Mouse (Mus musculus) ovary, postnatal 14 days (tissue): ENCODE measurements around the gene Gtpbp10.

Experiments
- DNase-seq: peaks from one replicate; pipeline ENCODE4 v3.0.0; 2022; ENCODE audit warnings: low spot score

Gtpbp10 gene

GRCm38 (mm10) chr5:5559079-5559740 is at the start of gene Gtpbp10:
Gtpbp10 (minus strand) TSS chr5:5559538.
- DNase-seq, result peak; percentile 96

- no peak for DNase-seq
These were observed 28.3 kb upstream of the Gtpbp10 start for GRCm38 (mm10) chr5:5587686-5588085.

DNA sequence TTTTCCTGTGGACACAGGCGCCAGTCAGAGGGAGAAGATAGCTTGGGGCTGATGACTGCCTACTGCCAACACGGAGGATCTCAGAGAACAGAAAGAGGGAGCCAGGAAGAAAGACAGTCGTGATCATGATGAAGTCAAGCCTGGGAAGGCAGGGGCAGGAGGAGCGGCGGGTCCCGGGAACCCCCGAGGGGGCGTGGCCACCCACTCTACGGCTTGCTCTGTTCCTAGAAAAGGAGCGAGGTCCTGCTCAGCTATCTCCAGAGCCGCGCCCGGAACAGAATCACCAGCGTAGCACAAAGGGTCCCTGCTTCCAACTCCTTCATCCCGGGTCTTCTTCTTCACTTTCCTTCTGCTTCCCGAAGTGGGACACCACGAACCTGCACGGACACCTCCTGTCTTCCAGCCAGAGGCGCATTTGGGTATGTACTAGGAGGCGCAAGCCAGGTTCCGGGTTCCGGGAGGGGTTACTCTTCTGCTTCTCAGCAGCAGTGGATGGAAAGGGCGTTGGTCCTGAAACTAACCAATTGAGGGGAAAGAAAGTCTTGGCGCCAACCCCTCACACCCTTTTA is 14.5 kb upstream of the Gtpbp10 start, which contains the start of gene Gm8773:
Gm8773 (plus strand) TSS at position 51 of the 569 bp plus-strand sequence.
- peak; percentile 2 for DNase-seq

DNA sequence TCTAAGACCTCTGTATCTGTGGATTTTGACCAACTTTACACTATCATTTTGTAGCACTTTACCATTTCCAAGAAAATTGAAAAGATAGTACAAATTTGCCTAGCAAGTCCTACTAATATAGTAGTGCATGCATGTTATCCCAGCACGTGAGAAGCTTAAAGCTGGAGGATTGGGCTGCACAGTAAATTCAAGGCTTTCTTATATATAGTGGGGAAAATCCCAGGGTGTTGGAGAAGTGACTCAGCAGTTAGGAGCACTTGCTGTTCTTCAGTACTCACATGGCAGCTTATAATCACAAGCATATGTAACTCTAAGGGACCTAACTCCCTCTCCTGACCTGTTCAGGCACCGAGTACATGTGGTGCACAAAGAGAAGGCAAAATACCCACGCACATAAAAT is 3.1 kb upstream of the Gtpbp10 start:
- no peak for DNase-seq

DNA sequence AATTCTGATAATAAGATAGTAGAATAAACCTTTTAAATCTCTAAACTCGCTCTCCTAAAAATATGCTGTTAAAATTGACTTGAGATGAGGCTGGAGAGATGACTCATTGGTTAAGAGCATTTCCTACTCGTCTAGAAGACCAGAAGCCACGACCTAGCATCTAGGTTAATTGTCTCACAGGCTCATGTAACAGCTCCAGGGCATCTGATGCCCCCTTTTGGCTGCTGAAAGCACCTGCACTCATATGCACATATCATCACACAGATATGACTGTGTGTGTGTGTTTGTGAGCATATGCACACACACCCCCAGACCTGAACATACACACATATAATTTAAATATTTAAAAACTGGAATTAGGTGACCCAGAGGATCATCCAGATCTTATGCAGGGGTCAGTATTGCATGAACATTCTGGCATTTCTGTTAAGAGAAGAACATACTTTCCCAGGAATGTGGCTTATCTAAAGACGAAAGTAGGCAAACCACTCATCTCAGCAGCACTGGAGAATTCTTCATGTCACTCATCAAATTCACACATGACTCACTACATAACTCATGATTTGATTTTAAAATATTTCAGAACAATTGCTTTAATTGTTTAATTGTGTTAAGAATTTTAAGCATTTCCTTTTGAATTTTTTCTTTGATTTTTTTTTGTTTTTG is 1.8 kb upstream of the Gtpbp10 start:
- DNase-seq, result no peak

DNA sequence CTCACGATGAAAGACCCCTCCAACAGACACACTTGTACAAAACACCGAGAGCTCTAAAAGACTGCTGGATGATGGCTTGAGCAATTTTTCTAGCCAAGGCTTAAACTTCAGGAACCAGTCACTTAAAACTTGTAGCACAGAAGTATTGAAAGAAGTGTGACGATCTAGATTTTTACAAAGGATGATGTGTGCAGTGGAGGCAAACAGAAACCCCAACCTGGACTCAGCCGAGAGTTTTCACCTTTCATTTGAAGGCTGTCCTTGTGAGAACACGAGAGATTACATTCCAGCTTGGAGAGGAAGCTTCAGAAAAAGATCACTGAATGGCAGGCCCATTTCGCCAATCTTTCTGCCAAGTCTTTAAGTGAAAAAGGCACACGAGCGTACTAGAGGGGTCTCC is 460 bp upstream of the Gtpbp10 start:
- DNase-seq, result no peak

DNA sequence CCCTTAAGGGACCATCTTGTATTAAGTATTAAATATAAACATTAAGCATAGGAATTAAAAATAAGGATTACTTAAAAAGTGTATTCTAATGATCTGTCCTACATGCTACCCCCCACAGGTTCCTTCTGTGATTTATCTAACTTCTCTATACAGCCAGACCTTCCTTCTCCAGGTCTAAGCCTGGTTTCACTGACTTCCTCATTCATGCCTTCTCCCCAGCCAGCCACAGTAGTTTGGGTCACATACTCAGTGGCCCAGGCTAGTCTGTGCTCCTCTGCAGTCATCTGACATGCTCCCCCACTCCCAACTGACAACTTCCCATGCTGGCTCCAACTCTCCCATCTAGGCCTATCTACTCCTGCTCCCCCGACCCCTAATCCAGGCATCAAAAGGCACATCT is 8.2 kb downstream of the Gtpbp10 start:
- DNase-seq, result no peak

GRCm38 (mm10) chr5:5540385-5540784 is 19.0 kb downstream of the Gtpbp10 start:
- DNase-seq, result no peak

DNA sequence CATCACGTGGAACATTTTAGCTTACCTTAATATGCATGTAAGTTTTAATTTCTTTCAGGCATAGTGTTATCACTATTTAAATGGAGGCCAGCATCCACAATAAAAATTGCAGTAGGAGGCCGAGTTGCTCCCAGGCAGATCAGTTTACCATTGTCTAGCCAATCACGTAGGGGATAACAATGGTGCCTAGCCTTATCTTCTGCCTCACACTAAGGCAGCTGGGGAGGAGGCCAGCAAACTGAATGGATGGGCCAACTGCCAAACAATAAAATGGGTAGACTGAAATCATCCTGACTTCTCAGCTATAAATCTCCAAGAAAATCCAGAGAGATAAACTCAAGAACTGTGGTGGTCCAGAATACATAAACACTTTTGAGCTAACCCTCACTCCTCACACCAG is 19.6 kb downstream of the Gtpbp10 start:
- no peak for DNase-seq

GRCm38 (mm10) chr5:5536131-5536530 is 23.2 kb downstream of the Gtpbp10 start:
- DNase-seq, result no peak

DNA sequence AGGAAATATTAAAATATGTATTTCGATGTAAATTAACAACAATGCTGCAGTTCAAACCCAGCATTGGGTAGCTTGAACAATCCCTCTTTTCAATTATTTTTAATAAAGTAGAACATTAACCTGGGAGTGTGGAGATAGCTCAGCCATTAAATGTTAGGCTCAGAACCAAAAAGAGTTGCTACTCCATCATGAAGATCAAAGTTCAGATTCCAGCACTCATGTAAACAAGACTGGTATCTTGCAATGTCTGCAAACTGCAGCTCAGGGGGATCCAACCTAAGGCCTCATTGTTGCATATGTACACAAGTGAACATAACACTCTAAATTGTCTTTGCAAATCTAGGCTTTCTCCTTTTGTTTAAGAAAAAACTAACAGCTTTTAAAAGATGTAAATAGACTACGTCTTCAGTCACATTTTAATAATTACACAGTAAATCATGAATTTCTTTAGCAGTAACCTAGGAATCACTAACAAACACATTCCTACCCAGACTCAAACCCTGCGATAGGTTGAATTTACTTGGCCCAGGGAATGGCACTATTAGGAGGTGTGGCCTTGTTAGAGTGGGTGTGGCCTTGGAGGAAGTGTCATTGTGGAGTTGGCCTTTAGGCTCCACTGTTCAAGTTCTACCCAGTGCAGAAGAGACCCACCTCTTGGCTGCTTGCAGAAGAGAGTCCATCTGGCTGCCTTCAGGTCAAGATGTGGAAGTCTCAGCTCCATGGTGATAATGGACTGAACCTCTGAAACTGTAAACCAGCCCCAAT is 25.5 kb downstream of the Gtpbp10 start:
- no peak for DNase-seq

GRCm38 (mm10) chr5:5515411-5515810 is 43.9 kb downstream of the Gtpbp10 start:
- no peak for DNase-seq

DNA sequence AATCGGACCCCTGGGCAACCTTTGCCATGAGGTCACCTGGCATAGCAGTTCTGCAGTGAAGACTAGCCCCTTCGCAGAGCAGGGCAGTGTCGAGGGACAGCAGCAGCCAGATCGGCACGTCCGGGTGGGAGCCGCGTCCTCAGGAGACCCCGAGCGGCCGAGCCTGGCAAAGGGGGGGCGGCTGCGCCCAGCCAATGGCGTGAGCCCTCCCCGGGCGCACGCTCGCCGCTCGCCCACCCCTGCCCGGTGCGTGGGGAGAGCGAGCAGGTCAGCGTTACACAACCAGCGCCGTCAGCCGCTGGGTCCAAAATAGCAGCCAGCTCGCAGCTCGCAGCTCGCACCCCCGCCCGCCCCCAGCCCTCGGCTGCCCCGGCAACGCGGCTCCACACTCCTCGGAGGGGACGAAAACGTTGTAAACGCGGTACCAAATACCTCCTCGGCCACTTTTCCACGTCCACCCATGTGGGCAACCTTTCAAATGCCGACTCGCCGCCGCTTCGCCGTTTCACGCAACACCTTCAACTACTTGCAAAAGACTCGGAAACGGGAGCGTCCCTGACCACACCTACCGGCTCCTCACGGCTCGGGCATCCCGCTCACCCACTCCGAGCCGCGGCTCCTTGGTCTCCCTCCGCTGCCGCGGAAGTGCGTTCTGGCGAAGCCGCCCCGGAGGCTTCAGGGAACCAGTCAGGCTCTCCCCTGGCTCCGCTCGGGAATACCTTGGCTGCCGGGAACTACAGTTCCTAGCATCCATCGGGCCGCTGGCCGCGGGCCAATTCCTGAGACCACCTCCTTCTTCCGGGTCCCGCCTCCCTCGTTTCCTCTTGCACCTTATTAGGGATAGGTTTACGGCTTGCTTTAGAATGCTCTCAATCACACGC is 44.9 kb downstream of the Gtpbp10 start, which contains the start of gene Cldn12:
Cldn12 (minus strand) TSS at position 763 of the 881 bp plus-strand sequence.
- peak; percentile 94 for DNase-seq

DNA sequence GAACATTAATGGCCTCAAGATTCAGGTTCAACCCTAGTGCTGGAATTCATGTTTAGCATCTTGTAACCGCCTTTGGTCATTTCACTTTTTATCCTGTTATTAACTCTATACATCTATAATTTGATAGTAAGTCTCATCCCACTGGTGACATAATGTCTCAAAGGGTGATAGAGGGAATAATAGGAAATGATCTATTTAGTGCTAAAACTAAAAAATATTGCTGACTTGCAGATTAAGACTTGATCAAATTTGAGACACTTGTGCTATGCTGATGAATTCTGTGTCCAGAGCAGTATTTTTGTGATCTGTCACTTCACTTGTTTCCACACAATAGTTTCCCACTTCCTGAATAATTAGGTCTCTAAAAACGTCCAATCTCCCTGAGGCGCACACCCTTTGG is 47.9 kb downstream of the Gtpbp10 start:
- no peak for DNase-seq

- no peak for DNase-seq
These were observed 48.3 kb downstream of the Gtpbp10 start for GRCm38 (mm10) chr5:5510989-5511388.

DNA sequence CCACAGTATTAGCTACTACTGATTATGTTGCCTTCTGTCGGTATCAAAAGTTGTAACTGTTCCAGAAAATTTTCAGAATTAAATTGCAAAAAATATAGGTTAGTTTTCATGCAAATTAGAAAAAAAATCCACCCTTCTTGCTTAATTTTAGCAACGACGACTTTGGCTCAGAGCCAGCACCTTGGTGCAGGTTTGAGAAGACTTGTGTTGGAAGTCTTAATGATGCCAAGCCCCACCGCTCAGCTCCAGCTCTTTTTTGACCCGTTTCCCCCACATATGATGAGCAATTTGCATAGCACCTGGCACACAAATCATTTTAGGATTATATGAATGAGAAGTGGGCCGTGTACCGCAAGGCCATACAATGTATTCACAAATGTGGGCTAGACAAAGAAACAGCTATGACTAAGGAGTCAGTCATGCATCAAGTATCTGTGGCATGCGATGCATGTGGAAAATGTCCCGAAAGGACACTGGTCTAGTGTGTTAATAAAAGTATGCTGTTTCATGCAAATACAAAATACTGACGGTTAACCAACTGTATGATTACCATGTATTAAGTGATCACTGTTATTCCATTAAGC is 48.9 kb downstream of the Gtpbp10 start:
- no peak for DNase-seq

GRCm38 (mm10) chr5:5508231-5508630 is 51.1 kb downstream of the Gtpbp10 start:
- DNase-seq, result no peak

DNA sequence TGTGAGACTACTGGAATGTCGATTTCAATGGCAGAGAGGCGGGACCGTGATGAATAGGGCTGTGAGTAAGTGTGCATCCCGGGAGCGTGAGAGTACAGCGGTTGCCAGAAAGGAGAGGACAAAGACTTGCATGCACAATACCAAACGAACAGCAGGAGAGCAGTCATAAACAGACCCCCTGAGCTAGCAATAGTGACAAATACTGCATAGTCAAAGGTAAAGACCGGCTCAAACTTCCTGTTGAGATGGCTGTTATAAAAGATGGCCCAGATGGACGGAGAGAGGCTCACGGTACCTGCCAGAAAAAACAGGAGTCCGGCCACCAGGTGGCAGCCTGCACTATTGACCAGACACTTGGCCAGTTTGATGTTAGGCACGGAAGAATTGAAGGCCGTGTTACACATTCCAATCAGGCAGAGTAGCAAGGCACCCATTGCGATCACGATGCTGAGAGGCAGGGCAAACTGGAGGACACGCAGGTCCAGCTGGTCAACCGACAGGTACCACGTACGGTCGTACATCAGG is 51.6 kb downstream of the Gtpbp10 start:
- DNase-seq, result peak; percentile 38

DNA sequence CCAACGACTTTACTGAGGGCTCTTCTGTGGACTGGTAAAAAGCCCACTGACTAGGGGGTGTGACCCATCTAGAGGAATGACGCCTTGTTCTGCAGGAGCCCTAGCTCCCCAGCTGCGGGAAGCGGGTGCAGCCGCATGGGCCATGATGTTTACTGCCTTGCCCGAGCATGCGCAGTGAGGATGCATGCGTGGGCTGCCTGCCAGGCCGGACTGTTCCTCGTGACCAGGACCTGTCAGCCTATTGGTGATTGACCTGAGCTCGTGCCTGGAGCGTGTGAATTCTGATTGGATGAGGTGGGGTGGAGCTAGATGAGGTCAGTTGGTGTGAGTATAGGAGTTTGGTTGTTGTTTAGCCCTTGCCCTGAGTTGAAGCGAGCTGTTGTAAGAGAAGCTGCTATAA is 54.9 kb downstream of the Gtpbp10 start:
- no peak for DNase-seq

DNA sequence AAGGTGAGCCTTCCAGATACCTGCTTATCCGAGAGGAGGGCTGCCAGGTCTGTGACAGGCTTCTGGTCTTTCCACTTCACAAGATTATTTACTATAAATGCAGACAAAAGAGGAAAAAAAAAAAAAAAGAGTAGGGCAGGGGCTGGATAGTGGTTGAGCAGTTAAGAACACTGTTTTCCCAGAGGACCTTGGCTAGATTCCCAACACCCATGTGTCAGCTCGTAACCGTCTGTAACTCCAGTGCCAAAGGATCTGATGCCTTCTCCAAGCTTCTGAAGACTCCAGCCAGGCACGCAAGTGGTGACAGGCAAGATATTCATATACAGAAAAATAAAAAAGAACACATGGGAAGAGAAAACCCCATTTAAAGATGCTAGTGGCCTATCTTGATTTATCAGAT is 56.0 kb downstream of the Gtpbp10 start:
- no peak for DNase-seq

DNA sequence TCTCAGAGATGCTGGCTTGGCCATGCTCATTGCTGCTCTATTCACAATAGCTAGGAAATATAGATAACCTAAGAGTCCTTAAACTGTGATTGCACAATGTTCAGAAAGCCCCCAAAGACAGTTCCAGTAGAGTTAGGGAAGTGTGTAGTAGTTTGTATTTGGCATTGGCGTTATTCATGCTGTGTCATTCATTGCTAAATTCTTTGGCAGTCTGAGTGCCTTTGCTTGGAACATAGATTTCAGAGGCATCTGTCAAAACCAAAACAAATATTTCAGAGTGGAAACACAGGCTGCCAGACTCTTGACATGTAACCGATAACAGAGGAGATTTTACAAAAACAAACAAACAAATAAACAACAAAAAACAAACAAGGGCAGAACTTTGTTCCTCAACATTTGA is 57.8 kb downstream of the Gtpbp10 start:
- no peak for DNase-seq
